Mouse (Mus musculus) megakaryocyte, embryonic 14.5 days (primary cell): ENCODE results near the gene Frmd5.

Source experiments
- FLI1 ChIP-seq: IDR thresholded peaks from 2 replicates; pipeline ENCODE4 v1.6.1; 2012; ENCODE audit warnings: low read length, inconsistent platforms, mixed read lengths
- GATA1 ChIP-seq: IDR thresholded peaks from 3 replicates; pipeline ENCODE4 v1.6.1; 2012; ENCODE audit warnings: mixed read lengths, low read length, inconsistent platforms, borderline replicate concordance

- TF ChIP-seq GATA1 (no peak), FLI1 (no peak)
Observed at GRCm38 (mm10) chr2:121787271-121787670, 19.6 kb downstream of the Frmd5 start.
